Comparison of ENCODE assay signal across 23 mouse cellular contexts in genomic region chr16:86027700-86028099, GRCm38 (mm10).
DNase-seq lines count a peak whose midpoint lies in the region; ATAC-seq and TF ChIP-seq lines count a peak whose summit lies in the region.
"Had no signal": no experiment of that assay in that cellular context is flagged by ENCODE, and none has a peak within 500 bp of the region (broad histone marks: within the 10 kb centered on the region; RNA-seq: fewer than 3 reads in every experiment).

No protein-coding gene starts in this region.

- 57% methylated on average over 2 of the region's 2 CpGs for WGBS in embryonic facial prominence, embryonic 14.5 days
- WGBS in embryonic facial prominence, embryonic 10.5 days = 71% methylated on average over 2 of the region's 2 CpGs
- WGBS in lung, embryonic 14.5 days = 43% methylated on average over 2 of the region's 2 CpGs
- WGBS in limb, embryonic 14.5 days = 35% methylated on average over 2 of the region's 2 CpGs

- no peak for TF ChIP-seq POLR2A in limb, embryonic 14.5 days (IDR thresholded peaks at IDR 0.05; ENCODE audit: borderline replicate concordance, extremely low read depth, insufficient read depth, insufficient read length)

- no peak overlapping the region for H3K9ac ChIP-seq in embryonic facial prominence, embryonic 14.5 days (ENCODE audit: low read depth, low read length)
- H3K9ac ChIP-seq in lung, embryonic 14.5 days = no peak overlapping the region
- no peak overlapping the region for H3K9ac ChIP-seq in limb, embryonic 14.5 days (ENCODE audit: low read depth, low read length, severe bottlenecking)
- H3K9ac ChIP-seq: embryonic facial prominence, embryonic 13.5 days; forebrain, embryonic 13.5 days; forebrain, embryonic 15.5 days; forebrain, postnatal 0 days had no signal

- H3K9me3 ChIP-seq in embryonic facial prominence, embryonic 14.5 days (ENCODE audit: control insufficient read depth, low read length) = no peaks in the 10 kb centered on the region
- H3K9me3 ChIP-seq in embryonic facial prominence, embryonic 10.5 days = no peaks in the 10 kb centered on the region
- H3K9me3 ChIP-seq in lung, embryonic 14.5 days (ENCODE audit: low read depth, low read length) = no peaks in the 10 kb centered on the region
- no peaks in the 10 kb centered on the region for H3K9me3 ChIP-seq in limb, embryonic 14.5 days (ENCODE audit: control insufficient read depth, low read length)
- H3K9me3 ChIP-seq: embryonic facial prominence, embryonic 13.5 days; forebrain, embryonic 13.5 days; forebrain, embryonic 15.5 days; G1E had no signal

- DNase-seq in embryonic facial prominence, embryonic 14.5 days (ENCODE audit: low spot score) = peak; percentile 39
- no peak for DNase-seq in embryonic facial prominence, embryonic 10.5 days (ENCODE audit: low spot score)
- DNase-seq in lung, embryonic 14.5 days = peak; percentile 39
- no peak for DNase-seq in lung, postnatal 14 days
- peak; percentile 40 for DNase-seq in limb, embryonic 14.5 days (ENCODE audit: low spot score)
- DNase-seq in right cerebral cortex, adult 2 months (ENCODE audit: low spot score in 2 of 2) = no peak
- DNase-seq in urinary bladder, postnatal 25 days (ENCODE audit: low spot score) = no peak
- DNase-seq: adrenal gland, adult 8-10 months; adrenal gland, postnatal 14 days; adrenal gland, postnatal 36 days; B cell, adult 2 months; cerebellum, adult 11-12 months; cerebellum, adult 2 months; cerebellum, adult 9-10 months; cerebellum, postnatal 10 days; cerebellum, postnatal 25 days; forebrain, postnatal 0 days had no signal

- TF ChIP-seq CTCF in lung, embryonic 14.5 days (IDR thresholded peaks at IDR 0.05; ENCODE audit: low read depth) = no peak

- 0 out of 2 replicates have a peak, but pooled peaks have one; percentile 50 for ATAC-seq in embryonic facial prominence, embryonic 14.5 days (ENCODE audit: low read depth)
- ATAC-seq in lung, embryonic 14.5 days (ENCODE audit: insufficient read depth) = no peak
- ATAC-seq in limb, embryonic 14.5 days (ENCODE audit: low FRiP score, low read depth) = 0 out of 2 replicates have a peak, but pooled peaks have one; percentile 47
- ATAC-seq: CD4-positive, CD25-positive, alpha-beta regulatory T cell, adult 4 months; forebrain, embryonic 13.5 days; forebrain, embryonic 15.5 days; forebrain, postnatal 0 days had no signal

- no peak overlapping the region for H3K4me3 ChIP-seq in embryonic facial prominence, embryonic 14.5 days (ENCODE audit: low read depth, low read length)
- H3K4me3 ChIP-seq in embryonic facial prominence, embryonic 10.5 days = no peak overlapping the region
- H3K4me3 ChIP-seq in lung, embryonic 14.5 days (ENCODE audit: low read depth, low read length) = no peak overlapping the region
- H3K4me3 ChIP-seq in limb, embryonic 14.5 days (replicated peaks; ENCODE audit: low read length) = no peak overlapping the region
- H3K4me3 ChIP-seq: embryonic facial prominence, embryonic 13.5 days; forebrain, embryonic 13.5 days; forebrain, embryonic 15.5 days had no signal

- no peaks in the 10 kb centered on the region for H3K4me1 ChIP-seq in embryonic facial prominence, embryonic 14.5 days (ENCODE audit: control insufficient read depth, insufficient read depth, low read length)
- no peaks in the 10 kb centered on the region for H3K4me1 ChIP-seq in embryonic facial prominence, embryonic 10.5 days
- H3K4me1 ChIP-seq in lung, embryonic 14.5 days (ENCODE audit: insufficient read depth) = no peaks in the 10 kb centered on the region
- H3K4me1 ChIP-seq in limb, embryonic 14.5 days (ENCODE audit: control insufficient read depth, insufficient read depth, low read length) = no peaks in the 10 kb centered on the region
- H3K4me1 ChIP-seq: embryonic facial prominence, embryonic 13.5 days; forebrain, embryonic 13.5 days; forebrain, embryonic 15.5 days had no signal

- no peaks in the 10 kb centered on the region for H3K36me3 ChIP-seq in embryonic facial prominence, embryonic 14.5 days (ENCODE audit: control insufficient read depth, insufficient read depth, low read length)
- H3K36me3 ChIP-seq in embryonic facial prominence, embryonic 10.5 days (replicated peaks) = no peaks in the 10 kb centered on the region
- no peaks in the 10 kb centered on the region for H3K36me3 ChIP-seq in lung, embryonic 14.5 days (ENCODE audit: insufficient read depth)
- no peaks in the 10 kb centered on the region for H3K36me3 ChIP-seq in limb, embryonic 14.5 days (ENCODE audit: control insufficient read depth, insufficient read depth, low read length)
- H3K36me3 ChIP-seq: embryonic facial prominence, embryonic 13.5 days; forebrain, embryonic 15.5 days; G1E had no signal

- H3K27me3 ChIP-seq in embryonic facial prominence, embryonic 14.5 days (replicated peaks; ENCODE audit: control insufficient read depth, insufficient read depth, low read length) = no peaks in the 10 kb centered on the region
- no peaks in the 10 kb centered on the region for H3K27me3 ChIP-seq in embryonic facial prominence, embryonic 10.5 days (replicated peaks; ENCODE audit: low read depth, poor library complexity, severe bottlenecking)
- no peaks in the 10 kb centered on the region for H3K27me3 ChIP-seq in lung, embryonic 14.5 days (ENCODE audit: insufficient read depth, low read length)
- no peaks in the 10 kb centered on the region for H3K27me3 ChIP-seq in limb, embryonic 14.5 days (ENCODE audit: control insufficient read depth, insufficient read depth, low read length)
- H3K27me3 ChIP-seq: CH12.LX; embryonic facial prominence, embryonic 13.5 days; forebrain, embryonic 13.5 days; forebrain, embryonic 15.5 days had no signal

- no peak overlapping the region for H3K27ac ChIP-seq in embryonic facial prominence, embryonic 14.5 days (replicated peaks; ENCODE audit: low read depth, low read length)
- no peak overlapping the region for H3K27ac ChIP-seq in embryonic facial prominence, embryonic 10.5 days (replicated peaks)
- no peak overlapping the region for H3K27ac ChIP-seq in lung, embryonic 14.5 days (ENCODE audit: low read depth)
- H3K27ac ChIP-seq in limb, embryonic 14.5 days (replicated peaks; ENCODE audit: low read depth, low read length) = no peak overlapping the region
- H3K27ac ChIP-seq: embryonic facial prominence, embryonic 13.5 days; forebrain, embryonic 13.5 days; forebrain, embryonic 15.5 days had no signal

- H3K4me2 ChIP-seq in embryonic facial prominence, embryonic 14.5 days (ENCODE audit: low read depth, low read length) = no peak overlapping the region
- H3K4me2 ChIP-seq in lung, embryonic 14.5 days = no peak overlapping the region
- H3K4me2 ChIP-seq in limb, embryonic 14.5 days (replicated peaks; ENCODE audit: low read depth, low read length, severe bottlenecking) = no peak overlapping the region
- H3K4me2 ChIP-seq: embryonic facial prominence, embryonic 13.5 days; forebrain, embryonic 13.5 days; forebrain, embryonic 15.5 days had no signal

Comparison
In these comparisons a context has a peak if more than half of its experiments do, and no peak if none do; other contexts are left out.
1. DNase-seq: peak in embryonic facial prominence, embryonic 14.5 days (single experiment), lung, embryonic 14.5 days (single experiment) and limb, embryonic 14.5 days (single experiment); none in embryonic facial prominence, embryonic 10.5 days (single experiment), lung, postnatal 14 days (single experiment), right cerebral cortex, adult 2 months (0 of 2) and urinary bladder, postnatal 25 days (single experiment).